Mouse (Mus musculus) liver, adult 2 months (tissue): ENCODE results near the gene Tmem237. TPM values are rescaled to one million over a fixed set of nuclear protein-coding genes. Genes with fewer than 3 reads are reported as not detected.

Experiments
- DNase-seq: peaks from one replicate; pipeline ENCODE4 v3.0.0-alpha.2; 2011; ENCODE audit warnings: low read depth, low spot score; ENCODE audit errors: extremely low read depth
- H3K27ac ChIP-seq: fragments of 200-500 bp; replicated peaks from 2 replicates; pipeline ENCODE4 v1.5.1; 2012; ENCODE audit warnings: low read depth, mild to moderate bottlenecking, control low read depth, inconsistent platforms, low read length; ENCODE audit not compliant: insufficient read depth
- H3K27me3 ChIP-seq: fragments of 200-500 bp; 2 replicates; pipeline ENCODE4 v1.6.1; 2012; ENCODE audit warnings: mild to moderate bottlenecking, moderate library complexity, low read length, inconsistent platforms; ENCODE audit not compliant: control insufficient read depth, insufficient read depth
- H3K36me3 ChIP-seq: fragments of 200-500 bp; 2 replicates; pipeline ENCODE4 v1.6.1; 2012; ENCODE audit warnings: low read length, inconsistent platforms; ENCODE audit not compliant: control insufficient read depth, insufficient read depth
- H3K4me1 ChIP-seq: fragments of 200-500 bp; 2 replicates; pipeline ENCODE4 v1.6.1; 2011; ENCODE audit warnings: low read length; ENCODE audit not compliant: control insufficient read depth, insufficient read depth
- H3K4me3 ChIP-seq: fragments of 200-500 bp; 2 replicates; pipeline ENCODE4 v1.5.1; 2011; ENCODE audit warnings: low read depth, mild to moderate bottlenecking, control low read depth, low read length, moderate library complexity; ENCODE audit not compliant: insufficient read depth
- H3K79me2 ChIP-seq: fragments of 200-500 bp; 2 replicates; pipeline ENCODE4 v1.6.1; 2012; ENCODE audit warnings: inconsistent platforms, mild to moderate bottlenecking, low read length, moderate library complexity; ENCODE audit not compliant: control insufficient read depth, insufficient read depth
- H3K9ac ChIP-seq: fragments of 200-500 bp; 2 replicates; pipeline ENCODE4 v1.6.1; 2012; ENCODE audit warnings: low read depth, mild to moderate bottlenecking, control low read depth, inconsistent platforms, low read length
- CTCF ChIP-seq: fragments of 200-500 bp; IDR thresholded peaks from 2 replicates; pipeline ENCODE4 v1.5.1; 2011; ENCODE audit warnings: low read depth, low read length, control low read depth
- POLR2A ChIP-seq: fragments of 200-500 bp; IDR thresholded peaks from 2 replicates; pipeline ENCODE4 v1.6.1; 2011; ENCODE audit warnings: low read length, control low read depth; ENCODE audit not compliant: insufficient read depth; ENCODE audit errors: extremely low read depth
- WGBS: fragments of 180-500 bp; shearing (Covaris S2); methylation state at CpG from one replicate; pipeline ENCODE4 v1.1.7; 2018; 5-methylcytosine and 5-hydroxymethylcytosine counted together
- polyA plus RNA-seq: library from polyadenylated mRNA; depleted of rRNA; stranded (reverse); fragments of >200 nt; gene quantifications from 2 replicates; pipeline ENCODE4 v1.2.3, GENCODE M21; 2012; rRNA removed
- total RNA-seq: library from RNA; depleted of rRNA; stranded (reverse); fragments of >200 nt; gene quantifications from 2 replicates; pipeline ENCODE4 v1.2.3, GENCODE M21; 2014; rRNA removed

The Tmem237 gene
- total and polyA plus RNA-seq, 2 experiments = 1.1 to 4.5 TPM

- no peak for TF ChIP-seq POLR2A
- no peak for TF ChIP-seq CTCF
- Histone ChIP-seq H3K9ac (no peak within 1 kb of the TSS), H3K27me3 (no peaks in the 10 kb centered on the region), H3K36me3 (no peaks in the 10 kb centered on the region), H3K4me1 (no peaks in the 10 kb centered on the region), H3K4me3 (no peak within 1 kb of the TSS), H3K79me2 (no peaks in the 10 kb centered on the region), H3K27ac (no peak within 1 kb of the TSS)
- 91% methylated on average over 19 of the region's 19 CpGs for WGBS
- DNase-seq = no peak
Observed at GRCm38 (mm10) chr1:59094705-59095104, 25.5 kb downstream of the Tmem237 start, which contains the start of gene C2cd6. TSS of gene C2cd6 (minus strand) at chr1:59094900.

- H3K4me3 ChIP-seq = no peak overlapping the region
- TF ChIP-seq POLR2A = no peak
- peak; percentile 55 for TF ChIP-seq CTCF
- H3K79me2 ChIP-seq = no peaks in the 10 kb centered on the region
- no peak overlapping the region for H3K9ac ChIP-seq
- no peaks in the 10 kb centered on the region for H3K4me1 ChIP-seq
- H3K27ac ChIP-seq = no peak overlapping the region
- no peaks in the 10 kb centered on the region for H3K36me3 ChIP-seq
- no peaks in the 10 kb centered on the region for H3K27me3 ChIP-seq
- DNase-seq = peak; percentile 37
- 16% methylated on average over 3 of the region's 3 CpGs for WGBS
Observed at GRCm38 (mm10) chr1:59070867-59071266, 49.3 kb downstream of the Tmem237 start.

- H3K4me3 ChIP-seq = no peak overlapping the region
- no peak overlapping the region for H3K27ac ChIP-seq
- H3K79me2 ChIP-seq = no peaks in the 10 kb centered on the region
- no peaks in the 10 kb centered on the region for H3K36me3 ChIP-seq
- H3K27me3 ChIP-seq = no peaks in the 10 kb centered on the region
- H3K9ac ChIP-seq = no peak overlapping the region
- 10% methylated on average over 3 of the region's 3 CpGs for WGBS
- DNase-seq = peak; percentile 18
- H3K4me1 ChIP-seq = no peaks in the 10 kb centered on the region
- TF ChIP-seq CTCF (peak; percentile 68), POLR2A (no peak)
Observed at GRCm38 (mm10) chr1:59067976-59068375, 52.2 kb downstream of the Tmem237 start.

GRCm38 (mm10) chr1:59063697-59064096, 56.5 kb downstream of the Tmem237 start:
- Histone ChIP-seq H3K79me2 (no peaks in the 10 kb centered on the region), H3K27me3 (no peaks in the 10 kb centered on the region), H3K36me3 (no peaks in the 10 kb centered on the region), H3K4me3 (no peak overlapping the region), H3K4me1 (no peaks in the 10 kb centered on the region), H3K9ac (no peak overlapping the region), H3K27ac (no peak overlapping the region)
- DNase-seq = no peak
- TF ChIP-seq CTCF (no peak), POLR2A (no peak)
- WGBS = 54% methylated on average over 3 of the region's 3 CpGs

GRCm38 (mm10) chr1:59056955-59057354, 63.3 kb downstream of the Tmem237 start:
- no peak for TF ChIP-seq CTCF
- no peak for TF ChIP-seq POLR2A
- Histone ChIP-seq H3K9ac (no peak overlapping the region), H3K79me2 (no peaks in the 10 kb centered on the region), H3K36me3 (no peaks in the 10 kb centered on the region), H3K4me3 (no peak overlapping the region), H3K27ac (no peak overlapping the region), H3K4me1 (no peaks in the 10 kb centered on the region), H3K27me3 (no peaks in the 10 kb centered on the region)
- DNase-seq = peak; percentile 77
- 12% methylated on average over 2 of the region's 2 CpGs for WGBS

- no peak for DNase-seq
- Histone ChIP-seq H3K27me3 (no peaks in the 10 kb centered on the region), H3K4me1 (no peaks in the 10 kb centered on the region), H3K79me2 (no peaks in the 10 kb centered on the region), H3K4me3 (no peak overlapping the region), H3K9ac (no peak overlapping the region), H3K36me3 (no peaks in the 10 kb centered on the region), H3K27ac (no peak overlapping the region)
- WGBS = 73% methylated on average over 2 of the region's 2 CpGs
- TF ChIP-seq CTCF (no peak), POLR2A (no peak)
Observed at GRCm38 (mm10) chr1:59051306-59051705, 68.9 kb downstream of the Tmem237 start.

Other genes with a start within 250 kb of the Tmem237 start
- 9.1 and 9.7 TPM in 2 replicates for gene Trak2, start 147.0 kb downstream of the Tmem237 start, total RNA-seq
- 5.5 and 8.6 TPM in 2 replicates for gene Trak2, start 147.0 kb downstream of the Tmem237 start, polyA plus RNA-seq
- gene Stradb, start 146.9 kb downstream of the Tmem237 start, total RNA-seq = 16.3 and 22.6 TPM in 2 replicates
- 18.2 and 18.6 TPM in 2 replicates for gene Stradb, start 146.9 kb downstream of the Tmem237 start, polyA plus RNA-seq
- under 0.01 TPM in 1 of 2 replicates, not detected in the other for gene C2cd6, start 25.5 kb downstream of the Tmem237 start, total RNA-seq
- gene C2cd6, start 25.5 kb downstream of the Tmem237 start, polyA plus RNA-seq = not detected in 2 replicates
- 2.3 and 4.0 TPM in 2 replicates for gene Mpp4, start 43.0 kb upstream of the Tmem237 start, total RNA-seq
- gene Mpp4, start 43.0 kb upstream of the Tmem237 start, polyA plus RNA-seq = 5.5 and 7.6 TPM in 2 replicates
- gene Als2, start 116.8 kb upstream of the Tmem237 start, total RNA-seq = 34.2 and 42.8 TPM in 2 replicates
- gene Als2, start 116.8 kb upstream of the Tmem237 start, polyA plus RNA-seq = 20.2 TPM in 2 replicates
- gene Cdk15, start 136.5 kb upstream of the Tmem237 start, total RNA-seq = not detected in 2 replicates
- gene Cdk15, start 136.5 kb upstream of the Tmem237 start, polyA plus RNA-seq = not detected in 2 replicates